Mouse (Mus musculus) liver, embryonic 12.5 days (tissue): ENCODE measurements around the gene Lhpp. TPM values are rescaled to one million over a fixed set of nuclear protein-coding genes. Genes with fewer than 3 reads are reported as not detected.

Experiments
- ATAC-seq: fragments of 200-750 bp; cut with Nextera tagmentation; 2 replicates; pipeline ENCODE4 v1.8.0; 2017; ENCODE audit warnings: moderate number of reproducible peaks, mild to moderate bottlenecking, moderate library complexity
- H3K27ac ChIP-seq: fragments of 300-500 bp; sonication (generic); 2 replicates; pipeline ENCODE4 v1.5.1; 2016; ENCODE audit warnings: mild to moderate bottlenecking
- H3K27me3 ChIP-seq: fragments of 300-500 bp; sonication (generic); replicated peaks from 2 replicates; pipeline ENCODE4 v1.6.1; 2016; ENCODE audit warnings: mild to moderate bottlenecking, moderate library complexity
- H3K36me3 ChIP-seq: fragments of 300-500 bp; sonication (generic); 2 replicates; pipeline ENCODE4 v1.6.1; 2016; ENCODE audit warnings: mild to moderate bottlenecking, moderate library complexity
- H3K4me1 ChIP-seq: fragments of 300-500 bp; sonication (generic); 2 replicates; pipeline ENCODE4 v1.6.1; 2016
- H3K4me2 ChIP-seq: fragments of 300-500 bp; sonication (generic); 2 replicates; pipeline ENCODE4 v1.6.1; 2016; ENCODE audit warnings: mild to moderate bottlenecking, moderate library complexity
- H3K4me3 ChIP-seq: fragments of 300-500 bp; sonication (generic); 2 replicates; pipeline ENCODE4 v1.5.1; 2016; ENCODE audit warnings: mild to moderate bottlenecking, moderate library complexity
- H3K9ac ChIP-seq: fragments of 300-500 bp; sonication (generic); 2 replicates; pipeline ENCODE4 v1.6.1; 2016; ENCODE audit warnings: mild to moderate bottlenecking, moderate library complexity
- H3K9me3 ChIP-seq: fragments of 300-500 bp; sonication (generic); replicated peaks from 2 replicates; pipeline ENCODE4 v1.6.1; 2016; ENCODE audit warnings: mild to moderate bottlenecking, moderate library complexity
- WGBS: fragments of 180-500 bp; shearing (Covaris S2); methylation state at CpG from one replicate; pipeline ENCODE4 v1.1.7; 2016; ENCODE audit not compliant: insufficient replicate concordance; 5-methylcytosine and 5-hydroxymethylcytosine counted together
- polyA plus RNA-seq: library from polyadenylated mRNA; unstranded; fragments of >200 nt; fragmentation: Nextera tagmentation; extraction: Ambion mirVana; gene quantifications from 2 replicates; pipeline ENCODE4 v1.2.1, GENCODE M21; 2016

The Lhpp gene
- polyA plus RNA-seq, 1 experiment from 2014 or later = 9.2 TPM

- no peak overlapping the region for H3K4me2 ChIP-seq
- no peak for ATAC-seq
- H3K27ac ChIP-seq = no peak overlapping the region
- H3K27me3 ChIP-seq = peaks cover 99% of the 10 kb centered on the region
- H3K9me3 ChIP-seq = no peaks in the 10 kb centered on the region
- peaks cover 49% of the 10 kb centered on the region for H3K4me1 ChIP-seq
- H3K4me3 ChIP-seq = no peak overlapping the region
- no peaks in the 10 kb centered on the region for H3K36me3 ChIP-seq
- H3K9ac ChIP-seq = no peak overlapping the region
- 12% methylated on average over 8 of the region's 8 CpGs for whole genome bisulfite sequencing
These were observed 9.5 kb upstream of the Lhpp start for GRCm38 (mm10) chr7:132600926-132601325.

GRCm38 (mm10) chr7:132604720-132605119 is 5.7 kb upstream of the Lhpp start:
- Histone ChIP-seq H3K36me3 (no peaks in the 10 kb centered on the region), H3K27ac (no peak overlapping the region), H3K4me1 (peaks cover 13% of the 10 kb centered on the region), H3K9me3 (no peaks in the 10 kb centered on the region), H3K4me2 (no peak overlapping the region), H3K27me3 (peaks cover 80% of the 10 kb centered on the region), H3K4me3 (no peak overlapping the region), H3K9ac (no peak overlapping the region)
- ATAC-seq = no peak
- WGBS = 65% methylated on average over 4 of the region's 4 CpGs

- Histone ChIP-seq H3K36me3 (no peaks in the 10 kb centered on the region), H3K27me3 (peaks cover 70% of the 10 kb centered on the region), H3K9ac (no peak overlapping the region), H3K4me3 (no peak overlapping the region), H3K4me1 (peaks cover 20% of the 10 kb centered on the region), H3K9me3 (no peaks in the 10 kb centered on the region), H3K27ac (no peak overlapping the region), H3K4me2 (no peak overlapping the region)
- 52% methylated on average over 5 of the region's 5 CpGs for WGBS
- ATAC-seq = no peak
These were observed 4.7 kb upstream of the Lhpp start for GRCm38 (mm10) chr7:132605689-132606088.

GRCm38 (mm10) chr7:132608316-132609020 is 2.0 kb upstream of the Lhpp start:
- Histone ChIP-seq H3K27ac (no peak overlapping the region), H3K27me3 (peaks cover 43% of the 10 kb centered on the region), H3K36me3 (no peaks in the 10 kb centered on the region), H3K4me3 (no peak overlapping the region), H3K4me2 (no peak overlapping the region), H3K4me1 (peaks cover 30% of the 10 kb centered on the region), H3K9ac (no peak overlapping the region), H3K9me3 (no peaks in the 10 kb centered on the region)
- WGBS = 84% methylated on average over 4 of the region's 4 CpGs
- ATAC-seq = no peak

- Histone ChIP-seq H3K9me3 (no peaks in the 10 kb centered on the region), H3K9ac (no peak overlapping the region), H3K27ac (no peak overlapping the region), H3K4me2 (no peak overlapping the region; the same call in 1 of the 2 replicates), H3K4me3 (no peak overlapping the region), H3K36me3 (no peaks in the 10 kb centered on the region), H3K4me1 (peaks cover 40% of the 10 kb centered on the region), H3K27me3 (peaks cover 13% of the 10 kb centered on the region)
- ATAC-seq = no peak
- 75% methylated on average over 8 of the region's 8 CpGs for WGBS
These were observed 1.1 kb downstream of the Lhpp start for GRCm38 (mm10) chr7:132611530-132611929.

- H3K9ac ChIP-seq = no peak overlapping the region
- no peak overlapping the region for H3K27ac ChIP-seq
- no peak for ATAC-seq
- H3K4me1 ChIP-seq = peaks cover 33% of the 10 kb centered on the region
- no peaks in the 10 kb centered on the region for H3K36me3 ChIP-seq
- WGBS = 38% methylated on average over 3 of the region's 3 CpGs
- no peaks in the 10 kb centered on the region for H3K9me3 ChIP-seq
- H3K4me2 ChIP-seq = no peak overlapping the region
- H3K4me3 ChIP-seq = no peak overlapping the region
- H3K27me3 ChIP-seq = no peaks in the 10 kb centered on the region
These were observed 4.9 kb downstream of the Lhpp start for GRCm38 (mm10) chr7:132615346-132615745.

- Histone ChIP-seq H3K4me1 (peaks cover 22% of the 10 kb centered on the region), H3K4me3 (no peak overlapping the region), H3K27ac (no peak overlapping the region), H3K27me3 (no peaks in the 10 kb centered on the region), H3K4me2 (no peak overlapping the region), H3K9me3 (no peaks in the 10 kb centered on the region), H3K36me3 (no peaks in the 10 kb centered on the region), H3K9ac (no peak overlapping the region)
- 62% methylated on average over 6 of the region's 6 CpGs for WGBS
- ATAC-seq = no peak
These were observed 6.0 kb downstream of the Lhpp start for GRCm38 (mm10) chr7:132616391-132616790.

GRCm38 (mm10) chr7:132617021-132617564 is 6.7 kb downstream of the Lhpp start:
- H3K27me3 ChIP-seq = no peaks in the 10 kb centered on the region
- H3K4me2 ChIP-seq = no peak overlapping the region
- H3K4me1 ChIP-seq = peaks cover 16% of the 10 kb centered on the region; the same call in 1 of the 2 replicates
- H3K36me3 ChIP-seq = no peaks in the 10 kb centered on the region
- no peaks in the 10 kb centered on the region for H3K9me3 ChIP-seq
- no peak overlapping the region for H3K9ac ChIP-seq
- no peak overlapping the region for H3K4me3 ChIP-seq
- ATAC-seq = no peak
- no peak overlapping the region for H3K27ac ChIP-seq
- 68% methylated on average over 5 of the region's 5 CpGs for WGBS

- H3K4me2 ChIP-seq = no peak overlapping the region
- no peak for ATAC-seq
- H3K9me3 ChIP-seq = no peaks in the 10 kb centered on the region
- H3K36me3 ChIP-seq = no peaks in the 10 kb centered on the region
- H3K27ac ChIP-seq = no peak overlapping the region
- H3K9ac ChIP-seq = no peak overlapping the region
- WGBS = 71% methylated on average over 8 of the region's 8 CpGs
- H3K4me3 ChIP-seq = no peak overlapping the region
- 0 out of 2 replicates have a peak, but pooled peaks cover 6% of the 10 kb centered on the region for H3K4me1 ChIP-seq
- no peaks in the 10 kb centered on the region; the same call in 1 of the 2 replicates for H3K27me3 ChIP-seq
These were observed 9.1 kb downstream of the Lhpp start for GRCm38 (mm10) chr7:132619549-132619948.

- 0 out of 2 replicates have a peak, but pooled peaks cover 4% of the 10 kb centered on the region for H3K4me1 ChIP-seq
- H3K4me2 ChIP-seq = no peak overlapping the region
- H3K9me3 ChIP-seq = no peaks in the 10 kb centered on the region
- no peak overlapping the region for H3K27ac ChIP-seq
- no peak overlapping the region for H3K9ac ChIP-seq
- ATAC-seq = no peak
- H3K27me3 ChIP-seq = no peaks in the 10 kb centered on the region; the same call in 1 of the 2 replicates
- H3K36me3 ChIP-seq = no peaks in the 10 kb centered on the region
- no peak overlapping the region for H3K4me3 ChIP-seq
- 72% methylated on average over 15 of the region's 15 CpGs for WGBS
These were observed 9.8 kb downstream of the Lhpp start for GRCm38 (mm10) chr7:132619975-132620918.

- Histone ChIP-seq H3K9me3 (no peaks in the 10 kb centered on the region), H3K27me3 (peaks cover 4% of the 10 kb centered on the region; the same call in 1 of the 2 replicates), H3K27ac (no peak overlapping the region), H3K4me1 (no peaks in the 10 kb centered on the region), H3K4me2 (no peak overlapping the region), H3K36me3 (no peaks in the 10 kb centered on the region), H3K4me3 (no peak overlapping the region), H3K9ac (no peak overlapping the region)
- no peak for ATAC-seq
- WGBS = 70% methylated on average over 10 of the region's 10 CpGs
These were observed 13.7 kb downstream of the Lhpp start for GRCm38 (mm10) chr7:132624161-132624560.

- Histone ChIP-seq H3K27me3 (peaks cover 4% of the 10 kb centered on the region), H3K4me3 (no peak overlapping the region), H3K4me1 (no peaks in the 10 kb centered on the region), H3K9ac (no peak overlapping the region), H3K4me2 (no peak overlapping the region), H3K27ac (no peak overlapping the region), H3K36me3 (no peaks in the 10 kb centered on the region), H3K9me3 (no peaks in the 10 kb centered on the region)
- WGBS = 58% methylated on average over 4 of the region's 4 CpGs
- ATAC-seq = no peak
These were observed 15.7 kb downstream of the Lhpp start for GRCm38 (mm10) chr7:132626174-132626573.
